8 mouse cellular contexts compared by ENCODE assay signal in genomic region chr13:72623926-72624846, GRCm38 (mm10). TPM values are rescaled to one million over a fixed set of nuclear protein-coding genes. Genes with fewer than 3 reads are reported as not detected.
DNase-seq lines count a peak whose midpoint lies in the region; ATAC-seq and TF ChIP-seq lines count a peak whose summit lies in the region.

No protein-coding gene starts in this region.

- under 1% methylated on average over 46 of the region's 46 CpGs for WGBS in embryonic facial prominence, embryonic 11.5 days
- 1% methylated on average over 46 of the region's 46 CpGs for WGBS in hindbrain, postnatal 0 days
- WGBS in liver, postnatal 0 days (ENCODE audit: insufficient replicate concordance) = under 1% methylated on average over 46 of the region's 46 CpGs
- under 1% methylated on average over 46 of the region's 46 CpGs for WGBS in stomach, embryonic 14.5 days

- no peaks in the 10 kb centered on the region for H3K9me3 ChIP-seq in embryonic facial prominence, embryonic 11.5 days (replicated peaks; ENCODE audit: control insufficient read depth, low read length)
- no peaks in the 10 kb centered on the region for H3K9me3 ChIP-seq in hindbrain, postnatal 0 days (ENCODE audit: low read length)
- no peaks in the 10 kb centered on the region for H3K9me3 ChIP-seq in liver, postnatal 0 days (ENCODE audit: low read length)
- H3K9me3 ChIP-seq in stomach, embryonic 14.5 days (ENCODE audit: control insufficient read depth, low read depth, low read length) = no peaks in the 10 kb centered on the region

- ATAC-seq in embryonic facial prominence, embryonic 11.5 days (replicated peaks; ENCODE audit: insufficient number of reproducible peaks, low FRiP score, low TSS enrichment, low read depth) = no peak
- ATAC-seq in hindbrain, postnatal 0 days = no peak
- ATAC-seq in liver, postnatal 0 days = no peak
- no peak for ATAC-seq in stomach, embryonic 14.5 days (ENCODE audit: insufficient number of reproducible peaks, insufficient read depth, low FRiP score, low read depth)
- no peak for ATAC-seq in inflammation-experienced regulatory T-cells, adult 6 months

- no peak overlapping the region for H3K27ac ChIP-seq in embryonic facial prominence, embryonic 11.5 days (replicated peaks; ENCODE audit: low read depth, low read length)
- H3K27ac ChIP-seq in hindbrain, postnatal 0 days = no peak overlapping the region
- no peak overlapping the region for H3K27ac ChIP-seq in liver, postnatal 0 days (ENCODE audit: low read depth)
- H3K27ac ChIP-seq in stomach, embryonic 14.5 days (ENCODE audit: low read length) = no peak overlapping the region

- no peaks in the 10 kb centered on the region for H3K4me1 ChIP-seq in embryonic facial prominence, embryonic 11.5 days (ENCODE audit: control insufficient read depth, insufficient read depth, low read length)
- H3K4me1 ChIP-seq in hindbrain, postnatal 0 days (ENCODE audit: insufficient read depth, low read length) = 0 out of 2 replicates have a peak, but pooled peaks cover 4% of the 10 kb centered on the region
- H3K4me1 ChIP-seq in liver, postnatal 0 days (ENCODE audit: insufficient read depth) = peaks cover 3% of the 10 kb centered on the region; the same call in 1 of the 2 replicates
- H3K4me1 ChIP-seq in stomach, embryonic 14.5 days (ENCODE audit: control insufficient read depth, insufficient read depth, low read length) = peaks cover 6% of the 10 kb centered on the region; the same call in 1 of the 2 replicates

- peak; percentile 62 to 68 for DNase-seq in cerebellum, postnatal 10 days
- DNase-seq in cerebellum, adult 11 months = no peak
- peak; percentile 71 for DNase-seq in embryonic facial prominence, embryonic 11.5 days (ENCODE audit: low spot score)
- peak; percentile 74 for DNase-seq in hindbrain, postnatal 0 days (ENCODE audit: low spot score)
- DNase-seq in liver, postnatal 0 days = peak; percentile 21
- DNase-seq in ovary, postnatal 10 days (ENCODE audit: low spot score) = no peak

- H3K9ac ChIP-seq in embryonic facial prominence, embryonic 11.5 days (replicated peaks; ENCODE audit: low read length) = no peak overlapping the region
- peak overlapping the region; percentile 39; the same call in 1 of the 2 replicates for H3K9ac ChIP-seq in hindbrain, postnatal 0 days (replicated peaks; ENCODE audit: low read length)
- H3K9ac ChIP-seq in liver, postnatal 0 days (replicated peaks) = no peak overlapping the region
- H3K9ac ChIP-seq in stomach, embryonic 14.5 days (replicated peaks; ENCODE audit: low read depth, low read length) = no peak overlapping the region

- H3K4me2 ChIP-seq in embryonic facial prominence, embryonic 11.5 days (ENCODE audit: low read depth, low read length) = peak overlapping the region; percentile 49
- peak overlapping the region; percentile 68 for H3K4me2 ChIP-seq in hindbrain, postnatal 0 days (ENCODE audit: low read depth, low read length)
- peak overlapping the region; percentile 73 for H3K4me2 ChIP-seq in liver, postnatal 0 days (ENCODE audit: low read depth, low read length)
- peak overlapping the region; percentile 32 for H3K4me2 ChIP-seq in stomach, embryonic 14.5 days (replicated peaks; ENCODE audit: low read depth, low read length)

- H3K4me3 ChIP-seq in embryonic facial prominence, embryonic 11.5 days (ENCODE audit: low read depth, low read length) = peak overlapping the region; percentile 22
- H3K4me3 ChIP-seq in hindbrain, postnatal 0 days (ENCODE audit: low read length) = peak overlapping the region; percentile 34
- H3K4me3 ChIP-seq in liver, postnatal 0 days (ENCODE audit: low read depth, low read length) = peak overlapping the region; percentile 43
- H3K4me3 ChIP-seq in stomach, embryonic 14.5 days (ENCODE audit: low read depth, low read length) = peak overlapping the region; percentile 17

- peaks cover 52% of the 10 kb centered on the region for H3K27me3 ChIP-seq in embryonic facial prominence, embryonic 11.5 days (ENCODE audit: control insufficient read depth, insufficient read depth, low read length)
- H3K27me3 ChIP-seq in hindbrain, postnatal 0 days (ENCODE audit: insufficient read depth, low read length) = peaks cover 18% of the 10 kb centered on the region
- peaks cover 79% of the 10 kb centered on the region for H3K27me3 ChIP-seq in liver, postnatal 0 days (ENCODE audit: insufficient read depth, low read length)
- peaks cover 68% of the 10 kb centered on the region for H3K27me3 ChIP-seq in stomach, embryonic 14.5 days (ENCODE audit: control insufficient read depth, insufficient read depth, low read length)

- H3K36me3 ChIP-seq in embryonic facial prominence, embryonic 11.5 days (replicated peaks; ENCODE audit: control insufficient read depth, insufficient read depth, low read depth, low read length) = no peaks in the 10 kb centered on the region
- H3K36me3 ChIP-seq in hindbrain, postnatal 0 days (ENCODE audit: insufficient read depth, low read length) = no peaks in the 10 kb centered on the region
- no peaks in the 10 kb centered on the region for H3K36me3 ChIP-seq in liver, postnatal 0 days (replicated peaks; ENCODE audit: insufficient read depth, low read length)
- no peaks in the 10 kb centered on the region for H3K36me3 ChIP-seq in stomach, embryonic 14.5 days (ENCODE audit: control insufficient read depth, insufficient read depth, low read length)

- no peak for TF ChIP-seq EP300 in liver, postnatal 0 days (IDR thresholded peaks at IDR 0.05; ENCODE audit: low read depth)

- TF ChIP-seq CTCF in hindbrain, postnatal 0 days (IDR thresholded peaks at IDR 0.05; ENCODE audit: low read depth) = peak; percentile 67
- TF ChIP-seq CTCF in liver, postnatal 0 days (IDR thresholded peaks at IDR 0.05; ENCODE audit: low read depth) = no peak

RNA-seq across cellular contexts. Expression of gene Irx2, which starts 4.4 kb away (rescaled TPM):
- polyA plus RNA-seq in embryonic facial prominence, embryonic 11.5 days (2014; fragmentation: Nextera tagmentation; extraction: Ambion mirVana) = 8.8 and 9.6 TPM in 2 replicates
- 46.9 and 48.7 TPM in 2 replicates for total RNA-seq in hindbrain, postnatal 0 days (2014; rRNA removed)
- polyA plus RNA-seq in hindbrain, postnatal 0 days (2015; fragmentation: Nextera tagmentation; extraction: Ambion mirVana) = 23.6 and 24.9 TPM in 2 replicates
- not detected in 2 replicates for polyA plus RNA-seq in liver, postnatal 0 days (2015; fragmentation: Nextera tagmentation; extraction: Ambion mirVana)
- polyA plus RNA-seq in stomach, embryonic 14.5 days (2014; fragmentation: Nextera tagmentation; extraction: Ambion mirVana) = 1.9 and 3.3 TPM in 2 replicates
- not detected for polyA plus RNA-seq in inflammation-experienced regulatory T-cells, adult 6 months (2017; shearing (Covaris generic))

Comparison
In these comparisons a context has a peak if more than half of its experiments do, and no peak if none do; other contexts are left out.
1. DNase-seq: peak in cerebellum, postnatal 10 days (2 of 2), embryonic facial prominence, embryonic 11.5 days (single experiment), hindbrain, postnatal 0 days (single experiment) and liver, postnatal 0 days (single experiment); none in cerebellum, adult 11 months (single experiment) and ovary, postnatal 10 days (single experiment).
2. Peak in every context shown above with its lines, with median percentiles within 50 percentile points of each other: H3K4me2 ChIP-seq and H3K4me3 ChIP-seq.